ENCODE assay signal across 18 mouse cellular contexts in the genomic region with DNA sequence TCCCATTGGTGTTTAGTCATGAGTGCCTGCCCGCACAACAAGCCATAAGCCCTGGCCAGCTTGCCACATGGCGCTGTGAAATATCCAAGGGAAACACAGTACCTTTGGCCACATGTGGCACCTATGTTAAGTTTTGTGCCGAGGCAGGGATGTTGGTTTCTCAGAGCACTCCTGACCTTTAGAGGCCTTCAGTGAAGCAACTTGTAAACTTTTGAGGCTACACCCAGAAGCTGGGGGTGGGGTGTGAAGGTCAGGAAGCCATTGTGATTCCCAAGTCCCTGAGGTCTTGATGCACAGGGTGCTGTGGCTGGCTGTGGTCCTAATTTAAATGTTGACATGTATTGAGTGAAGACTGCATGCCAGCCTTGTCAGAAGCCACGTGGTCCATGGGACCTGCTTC. TPM values are rescaled to one million over a fixed set of nuclear protein-coding genes. Genes with fewer than 3 reads are reported as not detected.
DNase-seq lines count a peak whose midpoint lies in the region; ATAC-seq and TF ChIP-seq lines count a peak whose summit lies in the region.
"Had no signal": no experiment of that assay in that cellular context is flagged by ENCODE, and none has a peak within 500 bp of the region (broad histone marks: within the 10 kb centered on the region; RNA-seq: fewer than 3 reads in every experiment).

No protein-coding gene starts in this region.

- no peaks in the 10 kb centered on the region for H3K27me3 ChIP-seq in embryonic facial prominence, embryonic 12.5 days
- no peaks in the 10 kb centered on the region for H3K27me3 ChIP-seq in embryonic facial prominence, embryonic 10.5 days (replicated peaks; ENCODE audit: low read depth, poor library complexity, severe bottlenecking)
- no peaks in the 10 kb centered on the region for H3K27me3 ChIP-seq in kidney, embryonic 15.5 days
- H3K27me3 ChIP-seq in kidney, embryonic 14.5 days (ENCODE audit: control insufficient read depth, insufficient read depth, low read length): no peaks in the 10 kb centered on the region
- H3K27me3 ChIP-seq in spleen, adult 2 months (ENCODE audit: control insufficient read depth, insufficient read depth, low read length): no peaks in the 10 kb centered on the region
- H3K27me3 ChIP-seq: embryonic facial prominence, embryonic 15.5 days; neural tube, embryonic 13.5 days had no signal

- no peak overlapping the region for H3K4me2 ChIP-seq in embryonic facial prominence, embryonic 12.5 days (replicated peaks)
- no peak overlapping the region for H3K4me2 ChIP-seq in kidney, embryonic 15.5 days
- H3K4me2 ChIP-seq in kidney, embryonic 14.5 days (replicated peaks; ENCODE audit: low read depth, low read length): no peak overlapping the region
- H3K4me2 ChIP-seq: embryonic facial prominence, embryonic 15.5 days; midbrain, embryonic 11.5 days; neural tube, embryonic 13.5 days had no signal

- no peak for TF ChIP-seq CTCF in spleen, adult 2 months (IDR thresholded peaks at IDR 0.05; ENCODE audit: extremely low read depth, insufficient read depth, insufficient read length, insufficient replicate concordance)

- 0 out of 2 replicates have a peak overlapping the region, but pooled peaks have one; percentile 25 for H3K27ac ChIP-seq in embryonic facial prominence, embryonic 12.5 days
- no peak overlapping the region for H3K27ac ChIP-seq in embryonic facial prominence, embryonic 10.5 days (replicated peaks)
- peak overlapping the region; percentile 28 for H3K27ac ChIP-seq in kidney, embryonic 15.5 days
- H3K27ac ChIP-seq in kidney, embryonic 14.5 days (ENCODE audit: low read depth, low read length): no peak overlapping the region
- peak overlapping the region; percentile 35 for H3K27ac ChIP-seq in spleen, adult 2 months (ENCODE audit: insufficient read depth, low read length)
- H3K27ac ChIP-seq: embryonic facial prominence, embryonic 15.5 days; neural tube, embryonic 13.5 days had no signal

- peaks cover 12% of the 10 kb centered on the region; the same call in 1 of the 2 replicates for H3K4me1 ChIP-seq in embryonic facial prominence, embryonic 12.5 days
- peaks cover 30% of the 10 kb centered on the region for H3K4me1 ChIP-seq in embryonic facial prominence, embryonic 10.5 days
- peaks cover 48% of the 10 kb centered on the region for H3K4me1 ChIP-seq in kidney, embryonic 15.5 days
- peaks cover 12% of the 10 kb centered on the region; the same call in 1 of the 2 replicates for H3K4me1 ChIP-seq in kidney, embryonic 14.5 days (ENCODE audit: control insufficient read depth, insufficient read depth, low read length)
- peaks cover 50% of the 10 kb centered on the region for H3K4me1 ChIP-seq in spleen, adult 2 months (ENCODE audit: control insufficient read depth, insufficient read depth, insufficient read length)

- ATAC-seq in embryonic facial prominence, embryonic 12.5 days (ENCODE audit: insufficient number of reproducible peaks, insufficient read depth, low FRiP score, low TSS enrichment): no peak
- no peak for ATAC-seq in kidney, embryonic 15.5 days (replicated peaks; ENCODE audit: low FRiP score)
- no peak for ATAC-seq in kidney, embryonic 14.5 days (ENCODE audit: low FRiP score, low TSS enrichment)
- ATAC-seq in monocyte, adult 5-6 weeks (replicated peaks; ENCODE audit: insufficient number of reproducible peaks, low FRiP score, low TSS enrichment, poor library complexity, severe bottlenecking): peak; percentile 34
- ATAC-seq: activated CD4-positive, CD25-positive, alpha-beta regulatory T cell, adult 4 months had no signal

- no peak overlapping the region for H3K4me3 ChIP-seq in embryonic facial prominence, embryonic 12.5 days
- H3K4me3 ChIP-seq in embryonic facial prominence, embryonic 10.5 days: no peak overlapping the region
- H3K4me3 ChIP-seq in kidney, embryonic 15.5 days (replicated peaks): no peak overlapping the region
- no peak overlapping the region for H3K4me3 ChIP-seq in kidney, embryonic 14.5 days (ENCODE audit: low read length)
- H3K4me3 ChIP-seq in spleen, adult 2 months (ENCODE audit: extremely low read depth, insufficient read depth, insufficient read length): no peak overlapping the region
- H3K4me3 ChIP-seq: embryonic facial prominence, embryonic 15.5 days; neural tube, embryonic 13.5 days had no signal

- no peaks in the 10 kb centered on the region for H3K36me3 ChIP-seq in embryonic facial prominence, embryonic 12.5 days
- no peaks in the 10 kb centered on the region; the same call in 1 of the 2 replicates for H3K36me3 ChIP-seq in embryonic facial prominence, embryonic 10.5 days (replicated peaks)
- H3K36me3 ChIP-seq in kidney, embryonic 15.5 days: peaks cover 7% of the 10 kb centered on the region; the same call in 1 of the 2 replicates
- no peaks in the 10 kb centered on the region; the same call in 1 of the 2 replicates for H3K36me3 ChIP-seq in kidney, embryonic 14.5 days (ENCODE audit: control insufficient read depth, insufficient read depth, low read length)
- no peaks in the 10 kb centered on the region for H3K36me3 ChIP-seq in spleen, adult 2 months (ENCODE audit: control insufficient read depth, insufficient read depth, low read length)
- H3K36me3 ChIP-seq: neural tube, embryonic 13.5 days had no signal

- no peak for TF ChIP-seq POLR2A in spleen, adult 2 months (IDR thresholded peaks at IDR 0.05; ENCODE audit: low read depth, low read length)

- 81% methylated on average over 4 of the region's 4 CpGs for WGBS in embryonic facial prominence, embryonic 12.5 days
- WGBS in embryonic facial prominence, embryonic 10.5 days: 85% methylated on average over 4 of the region's 4 CpGs
- 86% methylated on average over 4 of the region's 4 CpGs for WGBS in kidney, embryonic 15.5 days
- WGBS in kidney, embryonic 14.5 days: 79% methylated on average over 4 of the region's 4 CpGs
- WGBS in spleen, adult 2 months: 83% methylated on average over 4 of the region's 4 CpGs

- no peak for DNase-seq in embryonic facial prominence, embryonic 10.5 days (ENCODE audit: low spot score)
- DNase-seq in spleen, adult 2 months (ENCODE audit: low read depth in 1 of 2, low spot score in 2 of 2): no peak
- DNase-seq in spleen, postnatal 4 days (ENCODE audit: low spot score in 2 of 2): no peak
- no peak for DNase-seq in right cerebral cortex, adult 2 months (ENCODE audit: low spot score in 2 of 2)
- DNase-seq: cerebellum, postnatal 10 days; kidney, adult 18-20 months; retina, postnatal 1 day; thymus, postnatal 14 days had no signal

- no peak overlapping the region for H3K9ac ChIP-seq in embryonic facial prominence, embryonic 12.5 days
- no peak overlapping the region for H3K9ac ChIP-seq in kidney, embryonic 15.5 days
- H3K9ac ChIP-seq in kidney, embryonic 14.5 days (ENCODE audit: low read depth, low read length): no peak overlapping the region
- H3K9ac ChIP-seq: embryonic facial prominence, embryonic 15.5 days; neural tube, embryonic 13.5 days had no signal

- no peaks in the 10 kb centered on the region for H3K9me3 ChIP-seq in embryonic facial prominence, embryonic 12.5 days
- no peaks in the 10 kb centered on the region for H3K9me3 ChIP-seq in embryonic facial prominence, embryonic 10.5 days
- H3K9me3 ChIP-seq in kidney, embryonic 15.5 days (replicated peaks): no peaks in the 10 kb centered on the region
- H3K9me3 ChIP-seq in kidney, embryonic 14.5 days (ENCODE audit: control insufficient read depth, low read length): no peaks in the 10 kb centered on the region
- H3K9me3 ChIP-seq: embryonic facial prominence, embryonic 15.5 days; neural tube, embryonic 13.5 days had no signal

RNA-seq across cellular contexts. Expression of a gene that starts 22.9 kb away (rescaled TPM):
- 33.9 and 36.4 TPM in 2 replicates for polyA plus RNA-seq in embryonic facial prominence, embryonic 12.5 days (2016; fragmentation: Nextera tagmentation; extraction: Ambion mirVana)
- polyA plus RNA-seq in embryonic facial prominence, embryonic 10.5 days (2016; fragmentation: Nextera tagmentation; extraction: Ambion mirVana): 34.0 and 35.9 TPM in 2 replicates
- polyA plus RNA-seq in kidney, embryonic 15.5 days (2015; fragmentation: Nextera tagmentation; extraction: Ambion mirVana): 53.4 and 60.0 TPM in 2 replicates
- 39.9 and 50.3 TPM in 2 replicates for polyA plus RNA-seq in kidney, embryonic 14.5 days (2014; fragmentation: Nextera tagmentation; extraction: Ambion mirVana)
- 102 and 108 TPM in 2 replicates for polyA plus RNA-seq in spleen, adult 2 months (2012; rRNA removed)
- total RNA-seq in monocyte, adult 5-6 weeks (2017): 60.8 to 104 TPM (median 99.4 TPM) in 3 replicates

RNA-seq across cellular contexts. Expression of a gene that starts 26.8 kb away (rescaled TPM):
- polyA plus RNA-seq in embryonic facial prominence, embryonic 12.5 days (2016; fragmentation: Nextera tagmentation; extraction: Ambion mirVana): 37.7 and 41.3 TPM in 2 replicates
- 41.3 and 42.5 TPM in 2 replicates for polyA plus RNA-seq in embryonic facial prominence, embryonic 10.5 days (2016; fragmentation: Nextera tagmentation; extraction: Ambion mirVana)
- polyA plus RNA-seq in kidney, embryonic 15.5 days (2015; fragmentation: Nextera tagmentation; extraction: Ambion mirVana): 30.5 and 33.8 TPM in 2 replicates
- 15.7 and 22.3 TPM in 2 replicates for polyA plus RNA-seq in kidney, embryonic 14.5 days (2014; fragmentation: Nextera tagmentation; extraction: Ambion mirVana)
- 29.8 and 36.5 TPM in 2 replicates for polyA plus RNA-seq in spleen, adult 2 months (2012; rRNA removed)
- 30.1 to 62.0 TPM (median 39.9 TPM) in 3 replicates for total RNA-seq in monocyte, adult 5-6 weeks (2017)

RNA-seq across cellular contexts. Expression of a gene that starts 43.4 kb away (rescaled TPM):
- polyA plus RNA-seq in embryonic facial prominence, embryonic 12.5 days (2016; fragmentation: Nextera tagmentation; extraction: Ambion mirVana): 54.2 and 57.1 TPM in 2 replicates
- polyA plus RNA-seq in embryonic facial prominence, embryonic 10.5 days (2016; fragmentation: Nextera tagmentation; extraction: Ambion mirVana): 48.2 and 51.6 TPM in 2 replicates
- polyA plus RNA-seq in kidney, embryonic 15.5 days (2015; fragmentation: Nextera tagmentation; extraction: Ambion mirVana): 38.5 and 44.8 TPM in 2 replicates
- 46.0 and 47.0 TPM in 2 replicates for polyA plus RNA-seq in kidney, embryonic 14.5 days (2014; fragmentation: Nextera tagmentation; extraction: Ambion mirVana)
- 30.8 and 33.6 TPM in 2 replicates for polyA plus RNA-seq in spleen, adult 2 months (2012; rRNA removed)
- 11.1 to 14.9 TPM (median 12.8 TPM) in 3 replicates for total RNA-seq in monocyte, adult 5-6 weeks (2017)

RNA-seq across cellular contexts. Expression of a gene that starts 43.5 kb away (rescaled TPM):
- 40.0 and 44.0 TPM in 2 replicates for polyA plus RNA-seq in embryonic facial prominence, embryonic 12.5 days (2016; fragmentation: Nextera tagmentation; extraction: Ambion mirVana)
- 36.1 and 36.9 TPM in 2 replicates for polyA plus RNA-seq in embryonic facial prominence, embryonic 10.5 days (2016; fragmentation: Nextera tagmentation; extraction: Ambion mirVana)
- 33.4 and 39.1 TPM in 2 replicates for polyA plus RNA-seq in kidney, embryonic 15.5 days (2015; fragmentation: Nextera tagmentation; extraction: Ambion mirVana)
- 35.4 and 37.6 TPM in 2 replicates for polyA plus RNA-seq in kidney, embryonic 14.5 days (2014; fragmentation: Nextera tagmentation; extraction: Ambion mirVana)
- 36.9 and 45.9 TPM in 2 replicates for polyA plus RNA-seq in spleen, adult 2 months (2012; rRNA removed)
- total RNA-seq in monocyte, adult 5-6 weeks (2017): 9.6 to 16.9 TPM (median 14.4 TPM) in 3 replicates

RNA-seq across cellular contexts. Expression of a gene that starts 43.8 kb away (rescaled TPM):
- 46.2 and 95.4 TPM in 2 replicates for polyA plus RNA-seq in embryonic facial prominence, embryonic 12.5 days (2016; fragmentation: Nextera tagmentation; extraction: Ambion mirVana)
- polyA plus RNA-seq in embryonic facial prominence, embryonic 10.5 days (2016; fragmentation: Nextera tagmentation; extraction: Ambion mirVana): 0.20 and 0.80 TPM in 2 replicates
- polyA plus RNA-seq in kidney, embryonic 15.5 days (2015; fragmentation: Nextera tagmentation; extraction: Ambion mirVana): 2.1 and 2.4 TPM in 2 replicates
- polyA plus RNA-seq in kidney, embryonic 14.5 days (2014; fragmentation: Nextera tagmentation; extraction: Ambion mirVana): 0.83 and 1.0 TPM in 2 replicates
- 0.25 and 0.46 TPM in 2 replicates for polyA plus RNA-seq in spleen, adult 2 months (2012; rRNA removed)
- not detected in 3 replicates for total RNA-seq in monocyte, adult 5-6 weeks (2017)
- total RNA-seq: ES-E14; granulocyte monocyte progenitor cell, adult 5-6 weeks had no signal
- polyA plus RNA-seq: activated CD4-positive, CD25-positive, alpha-beta regulatory T cell, adult 4 months had no signal

Comparison
In these comparisons a context has a peak if more than half of its experiments do, and no peak if none do; other contexts are left out.
1. H3K27ac ChIP-seq: peak in embryonic facial prominence, embryonic 12.5 days (single experiment), kidney, embryonic 15.5 days (single experiment) and spleen, adult 2 months (single experiment); none in embryonic facial prominence, embryonic 10.5 days (single experiment) and kidney, embryonic 14.5 days (single experiment).